Mouse (Mus musculus) cerebellum, adult 2 months (tissue): ENCODE results near the gene Prdx1.

ENCODE experiments used
- CTCF ChIP-seq: fragments of 200-500 bp; IDR thresholded peaks from 2 replicates; pipeline ENCODE4 v1.5.1; 2011; ENCODE audit warnings: low read depth, mild to moderate bottlenecking, control low read depth, low read length, moderate library complexity, borderline replicate concordance; ENCODE audit not compliant: insufficient read depth
- POLR2A ChIP-seq: fragments of 200-500 bp; IDR thresholded peaks from 2 replicates; pipeline ENCODE4 v1.6.1; 2011; ENCODE audit warnings: low read length, control low read depth, borderline replicate concordance; ENCODE audit not compliant: insufficient read depth

- TF ChIP-seq POLR2A (no peak), CTCF (no peak)
Observed at GRCm38 (mm10) chr4:116638821-116639220, 46.5 kb upstream of the Prdx1 start.
